Mouse (Mus musculus) testis, adult 2 months (tissue): ENCODE measurements around the gene Npnt.

Source experiments
- CTCF ChIP-seq: fragments of 200-500 bp; IDR thresholded peaks from 2 replicates; pipeline ENCODE4 v1.5.1; 2012; ENCODE audit warnings: low read depth, mild to moderate bottlenecking, inconsistent platforms, low read length, moderate library complexity; ENCODE audit not compliant: control insufficient read depth, insufficient read depth, insufficient replicate concordance
- POLR2A ChIP-seq: fragments of 200-500 bp; IDR thresholded peaks from 2 replicates; pipeline ENCODE4 v1.6.1; 2012; ENCODE audit warnings: low read depth, mild to moderate bottlenecking, inconsistent platforms, low read length, moderate library complexity; ENCODE audit not compliant: control insufficient read depth

DNA sequence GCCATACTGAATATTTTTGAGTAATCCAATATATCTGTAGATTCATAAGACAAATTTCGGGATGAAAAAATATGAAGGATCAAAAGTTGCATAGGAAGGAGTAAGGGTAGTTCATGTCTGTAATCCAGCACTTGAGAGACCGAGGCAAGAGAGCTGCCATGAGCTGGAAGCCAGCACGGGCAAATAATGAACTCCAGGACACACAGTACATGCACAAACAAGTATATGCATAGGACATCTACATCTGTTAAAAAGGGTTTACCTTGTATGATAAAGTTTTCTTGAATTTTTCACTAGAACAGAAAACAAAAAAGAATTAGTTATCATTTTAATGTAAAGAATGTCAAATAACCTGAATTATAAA is 45.8 kb upstream of the Npnt start:
- TF ChIP-seq CTCF: no peak
- TF ChIP-seq POLR2A: no peak
